Mouse (Mus musculus) MEL (cell line): ENCODE data around the gene Spata1.

Experiments used
- CTCF ChIP-seq, 3 experiments: IDR thresholded peaks in 2 of 3; conservative IDR thresholded peaks in 1 of 3; 2 replicates each; pipeline ENCODE4 v1.5.1; 2011 to 2012; ENCODE audit warnings: low read length in 3 of 3, low read depth in 2 of 3, mild to moderate bottlenecking in 2 of 3, improper control_type of control experiment in 1 of 3, inconsistent platforms in 1 of 3, mixed read lengths in 1 of 3, moderate library complexity in 1 of 3; ENCODE audit not compliant: control insufficient read depth in 1 of 3, insufficient read depth in 1 of 3, poor library complexity in 1 of 3, severe bottlenecking in 1 of 3
- EP300 ChIP-seq, 2 experiments: IDR thresholded peaks; 2 replicates each; pipeline ENCODE4 v1.6.1; 2011; ENCODE audit warnings: improper control_type of control experiment in 2 of 2, low read length in 2 of 2, low read depth in 1 of 2, mild to moderate bottlenecking in 1 of 2
- NELFE ChIP-seq: IDR thresholded peaks from 2 replicates; pipeline ENCODE4 v1.6.1; 2011; ENCODE audit warnings: low read depth, low read length, improper control_type of control experiment
- POLR2AphosphoS2 ChIP-seq: IDR thresholded peaks from 2 replicates; pipeline ENCODE4 v1.6.1; 2011; ENCODE audit warnings: low read length, improper control_type of control experiment
- SMC3 ChIP-seq: IDR thresholded peaks from 2 replicates; pipeline ENCODE4 v1.6.1; 2011; ENCODE audit warnings: low read depth, low read length, improper control_type of control experiment

DNA sequence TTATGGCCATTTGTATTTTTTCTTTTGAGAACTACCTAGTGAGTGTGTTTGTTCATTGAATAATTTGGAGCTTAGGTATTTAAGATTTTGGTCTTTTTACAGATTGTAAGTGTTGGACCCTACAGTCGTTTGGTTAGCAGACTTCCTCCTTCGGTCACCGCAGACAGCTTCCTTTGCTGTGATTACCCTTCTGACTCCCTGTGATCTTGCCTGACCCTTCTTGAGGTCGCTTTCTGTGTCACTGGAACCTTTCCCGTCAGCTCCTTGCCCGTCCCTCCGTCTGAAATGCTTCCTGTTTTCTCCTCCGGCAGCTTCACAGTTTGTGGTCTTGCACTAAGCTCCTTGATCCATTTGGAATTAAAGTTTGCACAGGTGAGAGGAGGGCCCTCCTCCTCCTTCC is 77.8 kb downstream of the Spata1 start:
- TF ChIP-seq POLR2AphosphoS2 (no peak), SMC3 (no peak), NELFE (no peak), CTCF (IDR thresholded peaks at IDR 0.05 in 2 of 3, conservative IDR thresholded peaks at IDR 0.05 in 1 of 3; ENCODE audit: control insufficient read depth in 1 of 3, insufficient read depth in 1 of 3, low read depth in 2 of 3, low read length in 3 of 3, poor library complexity in 1 of 3, severe bottlenecking in 1 of 3) (no peak), EP300 (IDR thresholded peaks at IDR 0.05; ENCODE audit: low read depth in 1 of 2, low read length in 2 of 2) (no peak)
